Mouse (Mus musculus) thymus, postnatal 10 days (tissue): ENCODE measurements at regions not wholly inside any gene's neighbourhood (a gene's known extent, or its start where the extent isn't known, plus 50 kb on each side); places are given as distances from the start of the nearest gene placed in this dataset.

Experiments
- DNase-seq, 2 experiments: peaks; one replicate each; pipeline ENCODE4 v3.0.0; 2021; ENCODE audit warnings: low spot score in 2 of 2

DNA sequence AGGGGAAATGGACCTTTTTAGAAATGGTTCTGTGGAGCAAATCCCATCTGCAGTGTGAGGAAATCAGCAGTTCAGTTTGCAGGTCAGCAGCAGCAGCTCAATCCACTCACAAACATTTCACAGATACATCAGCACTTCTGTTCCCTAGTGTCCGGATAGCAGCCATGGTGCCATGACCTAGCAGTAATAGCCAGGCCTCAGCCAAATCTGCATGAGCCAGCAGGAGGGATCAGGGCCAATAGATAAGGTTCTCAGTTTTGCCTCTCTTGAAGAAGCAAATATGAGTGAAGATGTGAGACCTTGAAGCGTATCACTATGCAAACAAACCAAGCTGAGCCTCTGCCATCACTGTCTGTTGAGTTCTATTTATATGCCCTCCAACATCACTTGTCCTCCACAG lies 380.7 kb upstream of the Chrm3 start:
- DNase-seq = no peak

- DNase-seq = no peak
Observed at GRCm38 (mm10) chr13:10725745-10726171, 365.1 kb upstream of the Chrm3 start.

- DNase-seq = no peak
Observed at GRCm38 (mm10) chr13:10725335-10725734, 364.7 kb upstream of the Chrm3 start.

DNA sequence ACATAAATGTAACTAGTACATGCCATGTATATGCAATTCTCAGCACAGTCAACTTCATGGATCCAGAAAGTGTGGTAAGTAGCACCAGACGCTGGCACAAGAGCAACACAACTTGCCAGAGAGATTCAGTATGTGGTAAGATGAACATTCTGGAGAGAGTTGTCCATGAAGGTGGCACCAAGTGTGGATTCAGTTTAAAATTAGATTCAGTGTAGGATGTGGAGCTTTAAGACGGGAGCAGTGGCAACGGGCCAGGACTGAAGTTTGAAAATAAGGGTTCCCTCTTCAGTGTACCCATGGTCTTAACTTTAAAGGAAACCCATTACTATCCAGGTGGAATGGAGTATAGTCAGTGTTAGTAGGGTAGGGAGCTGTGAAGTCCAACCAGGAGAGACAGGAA lies 360.0 kb upstream of the Chrm3 start:
- DNase-seq = no peak

DNA sequence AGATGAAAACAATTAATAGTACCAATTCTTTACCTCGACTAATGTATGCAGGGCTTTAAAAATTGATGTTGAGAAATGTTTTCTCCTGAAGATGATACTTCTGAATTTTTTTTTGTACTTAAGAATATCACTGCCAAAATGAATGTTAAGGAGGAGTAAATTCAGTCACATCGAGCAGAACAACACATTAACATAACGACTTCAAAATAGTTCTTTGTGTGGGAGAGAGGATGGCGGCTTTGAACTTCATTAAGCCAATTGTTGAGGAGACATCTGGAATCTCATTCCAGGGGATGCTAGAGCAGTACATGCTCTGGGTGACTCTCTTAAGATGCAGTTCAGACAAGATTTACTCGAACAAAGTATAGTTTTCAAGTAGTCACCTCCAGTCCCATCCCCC lies 350.8 kb upstream of the Chrm3 start:
- DNase-seq = no peak

DNA sequence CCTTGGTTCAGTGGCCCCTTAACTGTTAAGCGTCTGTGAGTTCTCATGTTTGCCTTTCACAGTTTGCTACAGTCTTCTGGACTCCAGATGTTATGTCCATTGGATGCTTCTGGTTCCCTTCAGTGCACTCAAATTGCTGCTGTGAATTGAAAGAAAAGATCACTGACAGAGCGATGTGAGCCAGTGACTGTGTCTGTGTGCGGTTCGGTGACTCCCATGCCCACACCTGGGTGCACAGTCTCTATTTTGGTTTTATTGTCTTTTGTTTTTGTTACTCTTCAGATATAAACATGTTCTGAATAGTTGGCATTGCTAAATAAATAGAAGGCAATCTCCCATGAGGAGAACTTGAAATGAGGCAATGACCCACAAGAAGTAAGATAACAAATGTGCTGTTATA lies 350.3 kb upstream of the Chrm3 start:
- no peak for DNase-seq

DNA sequence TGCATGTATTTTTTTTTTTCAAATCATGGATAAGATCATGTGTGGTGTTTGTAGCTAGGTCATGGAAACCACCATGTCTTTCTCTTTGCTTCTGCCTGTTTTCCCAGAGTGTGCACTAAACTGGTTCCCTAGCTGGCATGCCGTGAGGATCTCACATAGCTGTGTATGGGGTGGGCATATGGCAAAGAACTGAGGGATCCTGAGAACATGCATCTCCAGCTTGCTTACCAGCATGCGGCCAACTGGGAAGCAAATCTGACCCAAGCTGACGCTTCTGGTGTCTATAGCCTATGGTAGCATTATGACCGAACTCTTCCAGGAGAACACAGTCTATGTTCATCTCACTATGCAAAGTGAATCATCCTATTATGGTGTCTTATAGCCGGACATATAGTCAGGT lies 336.5 kb upstream of the Chrm3 start:
- DNase-seq = no peak

GRCm38 (mm10) chr13:10696181-10696977 lies 335.7 kb upstream of the Chrm3 start:
- DNase-seq = no peak

GRCm38 (mm10) chr13:10691307-10691706 lies 330.7 kb upstream of the Chrm3 start:
- no peak for DNase-seq

- DNase-seq = no peak
Observed at GRCm38 (mm10) chr13:10687379-10687778, 326.7 kb upstream of the Chrm3 start.

DNA sequence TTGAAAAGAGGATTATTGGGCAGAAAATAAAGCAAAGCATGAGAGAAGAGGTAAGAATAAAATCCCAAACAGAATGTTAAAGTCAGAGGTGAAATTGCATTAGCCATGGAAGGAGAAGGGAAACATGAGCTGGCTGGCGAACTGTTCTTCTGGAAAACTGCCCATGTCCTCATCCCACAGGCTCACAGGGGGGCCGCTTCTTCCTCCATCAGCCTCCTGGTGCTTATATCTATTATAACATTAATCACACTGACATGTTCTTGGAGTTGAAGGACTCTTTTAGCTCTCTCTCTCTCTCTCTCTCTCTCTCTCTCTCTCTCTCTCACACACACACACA lies 293.4 kb upstream of the Chrm3 start:
- no peak for DNase-seq

GRCm38 (mm10) chr13:10653376-10654085 lies 292.9 kb upstream of the Chrm3 start:
- DNase-seq = no peak

DNA sequence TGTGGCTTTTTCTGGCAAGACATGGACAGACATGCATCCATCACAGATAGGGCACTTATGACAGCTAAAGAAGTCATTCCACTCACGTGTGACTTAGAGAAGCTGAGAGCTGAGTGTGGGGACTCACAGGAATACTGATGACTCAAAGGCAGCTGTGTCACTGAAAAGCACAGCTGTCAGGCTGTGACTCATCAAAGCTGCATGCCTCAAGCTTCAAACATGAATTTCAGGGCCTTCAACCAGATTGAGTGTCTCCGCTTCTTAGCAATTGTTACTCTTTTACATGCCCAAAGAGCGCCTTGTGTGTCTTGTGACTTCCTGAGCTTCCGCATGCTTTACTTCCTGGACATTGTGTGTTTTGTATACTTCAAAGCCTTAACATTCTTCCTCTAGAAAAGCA lies 276.2 kb upstream of the Chrm3 start:
- no peak for DNase-seq

DNA sequence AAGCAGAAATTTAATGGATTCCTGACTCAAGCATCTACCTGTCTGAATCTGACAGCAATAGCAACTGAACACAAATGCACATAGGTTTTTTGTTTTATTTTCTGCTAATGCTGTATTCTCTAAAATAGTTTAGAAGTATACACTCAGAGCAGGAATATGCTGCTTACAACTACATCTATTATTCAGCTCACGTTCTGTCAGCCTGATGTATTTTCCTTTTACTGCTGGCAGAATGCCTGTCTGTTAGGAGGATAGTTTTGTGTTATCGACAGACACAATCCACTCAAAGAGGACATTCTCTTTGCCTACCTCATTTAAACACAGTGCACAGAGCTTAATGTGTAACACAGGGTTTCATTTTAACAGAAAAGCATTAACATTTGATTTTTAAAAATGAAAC lies 269.8 kb upstream of the Chrm3 start:
- DNase-seq = no peak

- DNase-seq = no peak
Observed at GRCm38 (mm10) chr13:10619661-10620060, 259.0 kb upstream of the Chrm3 start.

- DNase-seq = no peak
Observed at GRCm38 (mm10) chr13:10618421-10618954, 257.8 kb upstream of the Chrm3 start.

DNA sequence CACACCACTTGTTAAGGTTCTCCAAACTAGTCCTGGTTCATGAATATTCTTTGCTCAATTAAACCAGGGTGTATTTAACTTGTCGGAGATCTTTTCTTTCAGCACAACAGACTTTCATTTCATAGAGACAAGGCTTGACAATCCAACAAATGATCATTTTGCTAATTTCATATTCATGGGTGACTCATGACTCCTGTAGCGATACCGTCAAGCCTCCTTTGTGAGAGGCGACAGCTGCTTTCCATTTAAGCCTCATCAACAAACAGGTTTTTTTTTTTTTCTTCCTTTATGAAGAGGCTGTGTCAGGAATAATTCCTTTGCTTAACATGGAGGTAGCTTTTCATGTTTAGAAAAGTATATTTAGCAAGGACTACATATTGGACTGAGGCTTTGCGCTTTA lies 214.3 kb upstream of the Chrm3 start:
- DNase-seq = no peak

GRCm38 (mm10) chr13:10566825-10567224 lies 206.2 kb upstream of the Chrm3 start:
- DNase-seq = no peak

GRCm38 (mm10) chr13:10557559-10557958 lies 196.9 kb upstream of the Chrm3 start:
- no peak for DNase-seq

DNA sequence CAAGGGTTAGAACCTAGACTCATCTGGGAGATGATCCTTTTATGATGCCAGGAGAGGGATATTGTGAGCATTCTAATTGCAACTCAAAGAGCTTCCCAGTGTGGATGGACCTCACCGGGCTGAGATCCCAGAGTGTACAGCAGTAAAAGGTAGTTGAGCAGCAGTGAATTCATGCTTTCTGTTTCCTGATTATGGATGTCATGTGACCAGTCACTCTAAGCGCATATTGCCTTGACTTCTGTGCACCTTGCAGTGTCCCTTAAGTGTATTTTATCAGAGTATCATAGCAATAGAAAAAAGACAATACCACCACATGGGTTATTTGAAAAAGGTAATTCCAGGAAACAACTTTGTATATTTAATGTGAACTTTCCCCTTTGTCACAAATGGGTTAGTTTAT lies 193.9 kb upstream of the Chrm3 start:
- no peak for DNase-seq

GRCm38 (mm10) chr13:10542723-10543122 lies 182.1 kb upstream of the Chrm3 start:
- no peak for DNase-seq

GRCm38 (mm10) chr13:10540197-10540940 lies 179.7 kb upstream of the Chrm3 start:
- DNase-seq = no peak

- no peak for DNase-seq
Observed at GRCm38 (mm10) chr13:10538927-10539326, 178.3 kb upstream of the Chrm3 start.
